Mouse (Mus musculus) inflammation-experienced regulatory T-cells, adult 6 months (primary cell): ENCODE data around the gene Sco1. TPM values are rescaled to one million over a fixed set of nuclear protein-coding genes. Genes with fewer than 3 reads are reported as not detected.
A peak's percentile ranks its signal among the peaks of the same experiment; 100 is the strongest.
"Not testable (repeated sequence)": the region's sequence is repeated elsewhere in the genome, so short reads cannot be mapped to it uniquely, and the experiment has no call there.

Experiments
- ATAC-seq: one replicate; pipeline ENCODE4 v1.8.0; 2017
- polyA plus RNA-seq, 3 experiments: library from polyadenylated mRNA; unstranded; fragments of 100-300 nt; shearing (Covaris generic); gene quantifications; one replicate each; pipeline ENCODE4 v1.2.1; 2017

Sco1 gene
- polyA plus RNA-seq, 3 experiments from 2014 or later, result 6.5 to 9.1 (median 8.9) TPM

DNA sequence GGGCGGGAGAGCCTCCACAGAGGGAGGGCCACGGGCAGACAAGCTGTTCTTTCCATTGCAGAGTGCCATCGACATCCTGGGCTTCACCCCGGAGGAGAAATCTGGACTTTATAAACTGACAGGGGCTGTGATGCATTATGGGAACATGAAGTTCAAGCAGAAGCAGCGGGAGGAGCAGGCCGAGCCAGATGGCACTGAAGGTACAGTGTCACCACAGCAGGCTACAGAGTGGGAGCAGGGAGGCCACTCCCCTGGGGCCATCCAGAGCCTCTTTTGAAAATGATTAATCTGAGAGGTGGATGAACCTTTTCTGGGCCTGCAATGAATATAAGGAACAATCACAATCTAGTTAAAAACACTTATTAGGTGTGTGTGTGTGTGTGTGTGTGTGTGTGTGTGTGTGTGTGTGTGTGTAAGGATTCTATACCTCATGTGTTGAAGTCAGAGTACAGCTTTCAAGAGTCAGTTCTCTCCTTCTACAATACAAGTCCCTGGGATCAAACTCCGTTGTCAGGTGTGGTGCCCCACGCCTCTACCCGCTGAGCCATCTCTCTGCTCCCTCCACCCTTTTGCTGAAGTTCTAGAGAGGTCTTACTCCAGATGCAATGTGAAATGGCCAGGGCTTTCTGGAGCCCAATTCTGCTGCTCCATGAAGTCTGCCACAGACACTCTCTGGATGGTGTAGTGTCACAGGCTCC, 34.1 kb downstream of the Sco1 start:
- ATAC-seq, result no peak

DNA sequence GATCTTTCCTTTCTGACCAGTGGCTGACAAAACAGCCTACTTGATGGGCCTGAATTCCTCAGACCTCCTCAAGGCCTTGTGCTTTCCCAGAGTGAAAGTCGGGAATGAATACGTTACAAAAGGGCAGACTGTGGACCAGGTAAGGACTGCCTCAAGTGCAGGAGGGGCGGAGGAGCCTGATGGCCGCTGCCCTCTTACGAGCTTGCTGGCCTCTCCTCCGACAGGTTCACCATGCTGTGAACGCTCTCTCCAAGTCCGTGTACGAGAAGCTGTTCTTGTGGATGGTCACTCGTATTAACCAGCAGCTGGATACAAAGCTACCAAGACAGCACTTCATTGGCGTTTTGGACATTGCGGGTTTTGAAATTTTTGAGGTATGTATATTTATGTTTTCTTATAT, 34.8 kb downstream of the Sco1 start:
- ATAC-seq, result no peak

DNA sequence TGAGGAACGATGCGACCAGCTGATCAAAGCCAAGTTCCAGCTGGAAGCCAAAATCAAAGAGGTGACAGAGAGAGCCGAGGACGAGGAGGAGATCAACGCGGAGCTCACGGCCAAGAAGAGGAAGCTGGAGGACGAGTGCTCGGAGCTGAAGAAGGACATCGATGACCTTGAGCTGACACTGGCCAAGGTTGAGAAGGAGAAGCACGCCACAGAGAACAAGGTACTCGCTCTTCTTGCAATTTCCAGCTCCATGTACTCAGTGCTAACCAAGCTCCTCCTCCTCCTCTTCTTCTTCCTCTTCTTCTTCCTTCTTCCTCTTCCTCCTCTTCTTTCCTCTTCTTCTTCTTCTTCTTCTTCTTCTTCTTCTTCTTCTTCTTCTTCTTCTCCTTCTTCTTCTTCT, 39.9 kb downstream of the Sco1 start:
- ATAC-seq, result not testable (repeated sequence)

DNA sequence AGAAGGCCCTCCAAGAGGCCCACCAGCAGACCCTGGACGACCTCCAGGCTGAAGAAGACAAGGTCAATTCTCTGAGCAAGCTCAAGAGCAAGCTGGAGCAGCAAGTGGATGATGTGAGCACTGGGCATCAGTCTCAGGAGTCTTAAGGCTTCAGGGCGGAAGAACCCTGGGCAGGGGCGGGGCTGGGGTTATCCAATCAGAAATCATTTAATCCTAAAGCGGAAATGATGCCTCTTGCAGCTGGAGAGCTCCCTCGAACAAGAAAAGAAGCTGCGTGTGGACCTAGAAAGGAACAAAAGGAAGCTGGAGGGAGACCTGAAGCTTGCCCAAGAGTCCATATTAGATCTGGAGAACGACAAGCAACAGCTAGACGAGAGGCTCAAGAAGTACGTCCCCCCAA, 40.7 kb downstream of the Sco1 start:
- ATAC-seq, result no peak

DNA sequence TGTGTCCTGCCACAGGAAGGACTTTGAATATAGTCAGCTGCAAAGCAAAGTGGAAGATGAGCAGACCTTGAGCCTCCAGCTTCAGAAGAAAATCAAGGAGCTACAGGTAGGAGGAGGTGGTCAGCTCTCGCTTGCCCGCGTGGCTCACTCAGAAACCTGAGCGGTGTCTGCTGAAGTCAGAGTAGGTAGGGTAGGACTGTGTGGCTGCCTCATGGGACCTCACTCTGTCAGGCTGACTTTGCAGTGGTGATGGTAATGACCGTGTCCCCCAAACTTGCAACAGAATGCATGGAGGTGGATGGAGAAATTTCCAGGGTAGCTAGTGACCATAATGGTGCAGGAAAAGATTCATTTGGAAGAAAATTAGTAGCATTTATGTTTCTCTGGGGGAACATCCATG, 41.2 kb downstream of the Sco1 start:
- no peak for ATAC-seq

DNA sequence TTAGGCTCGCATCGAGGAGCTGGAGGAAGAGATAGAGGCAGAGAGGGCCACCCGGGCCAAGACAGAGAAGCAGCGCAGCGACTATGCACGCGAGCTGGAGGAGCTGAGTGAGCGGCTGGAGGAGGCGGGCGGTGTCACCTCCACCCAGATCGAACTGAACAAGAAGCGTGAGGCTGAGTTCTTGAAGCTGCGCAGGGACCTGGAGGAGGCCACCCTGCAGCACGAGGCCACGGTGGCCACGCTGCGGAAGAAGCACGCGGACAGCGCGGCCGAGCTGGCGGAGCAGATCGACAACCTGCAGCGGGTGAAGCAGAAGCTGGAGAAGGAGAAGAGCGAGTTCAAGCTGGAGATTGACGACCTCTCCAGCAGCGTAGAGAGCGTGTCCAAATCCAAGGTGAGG, 42.0 kb downstream of the Sco1 start:
- ATAC-seq, result no peak

DNA sequence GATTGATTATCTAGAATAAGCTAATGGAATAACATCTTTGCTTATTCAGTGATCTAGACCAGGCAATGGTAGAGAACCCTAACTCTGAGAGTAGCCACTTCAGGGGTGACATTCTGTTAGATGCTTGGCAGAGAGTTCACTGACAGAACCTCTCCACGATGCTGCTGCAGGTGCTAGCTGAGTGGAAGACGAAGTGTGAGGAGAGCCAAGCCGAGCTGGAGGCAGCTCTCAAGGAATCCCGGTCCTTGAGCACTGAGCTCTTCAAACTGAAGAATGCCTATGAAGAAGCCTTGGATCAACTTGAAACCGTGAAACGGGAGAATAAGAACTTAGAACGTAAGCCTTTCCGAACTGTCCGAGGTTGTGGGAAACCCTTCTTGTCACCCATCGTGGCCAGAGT, 45.2 kb downstream of the Sco1 start:
- ATAC-seq, result no peak

DNA sequence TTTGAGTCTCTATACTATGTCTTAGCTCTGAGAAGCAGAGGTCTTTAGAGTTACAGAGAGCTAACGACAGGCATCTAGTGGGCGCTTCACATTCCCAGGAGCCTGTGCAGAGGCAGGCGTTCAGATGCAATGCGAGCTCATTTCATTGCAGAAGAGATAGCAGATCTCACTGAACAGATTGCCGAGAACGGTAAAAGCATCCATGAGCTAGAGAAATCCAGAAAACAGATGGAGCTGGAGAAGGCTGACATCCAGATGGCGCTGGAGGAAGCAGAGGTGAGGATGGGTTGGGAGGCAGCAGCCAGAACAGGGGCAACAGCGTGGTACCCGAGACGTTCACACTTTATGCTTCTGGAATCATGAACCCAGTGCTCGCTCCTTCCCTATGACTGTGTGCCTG, 46.0 kb downstream of the Sco1 start:
- ATAC-seq, result no peak

DNA sequence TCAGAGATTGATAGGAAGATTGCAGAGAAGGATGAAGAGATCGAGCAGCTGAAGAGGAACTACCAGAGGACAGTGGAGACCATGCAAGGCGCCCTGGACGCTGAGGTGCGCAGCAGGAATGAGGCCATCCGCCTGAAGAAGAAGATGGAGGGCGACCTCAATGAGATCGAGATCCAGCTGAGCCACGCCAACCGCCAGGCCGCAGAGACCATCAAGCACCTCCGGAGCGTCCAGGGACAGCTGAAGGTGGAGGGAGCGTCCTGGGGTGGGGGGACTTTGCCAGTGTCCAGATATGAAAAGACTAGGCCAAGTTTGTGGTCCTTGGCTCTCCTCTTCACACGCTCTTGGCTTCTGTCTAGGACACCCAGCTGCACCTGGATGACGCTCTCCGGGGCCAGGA, 46.8 kb downstream of the Sco1 start:
- no peak for ATAC-seq

DNA sequence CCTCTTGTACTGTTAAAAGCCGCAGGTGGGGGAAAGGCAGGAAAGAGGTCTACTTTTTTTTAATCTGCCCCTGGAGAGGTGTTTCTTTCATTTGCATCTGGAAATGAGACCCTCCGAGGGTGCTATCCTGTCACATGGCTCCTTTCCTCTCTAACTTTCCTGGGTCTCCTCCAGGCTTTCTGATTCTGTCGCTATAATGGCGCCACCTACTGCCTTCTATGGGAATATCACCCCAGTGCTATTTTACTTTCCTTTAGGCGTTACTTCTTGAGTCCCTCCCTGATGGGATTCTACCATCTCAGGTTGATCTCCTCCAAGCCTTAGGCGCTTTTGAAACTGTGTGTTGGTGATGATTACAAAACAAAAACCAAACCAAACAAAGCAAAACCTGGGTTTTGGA, 47.7 kb downstream of the Sco1 start:
- no peak for ATAC-seq

DNA sequence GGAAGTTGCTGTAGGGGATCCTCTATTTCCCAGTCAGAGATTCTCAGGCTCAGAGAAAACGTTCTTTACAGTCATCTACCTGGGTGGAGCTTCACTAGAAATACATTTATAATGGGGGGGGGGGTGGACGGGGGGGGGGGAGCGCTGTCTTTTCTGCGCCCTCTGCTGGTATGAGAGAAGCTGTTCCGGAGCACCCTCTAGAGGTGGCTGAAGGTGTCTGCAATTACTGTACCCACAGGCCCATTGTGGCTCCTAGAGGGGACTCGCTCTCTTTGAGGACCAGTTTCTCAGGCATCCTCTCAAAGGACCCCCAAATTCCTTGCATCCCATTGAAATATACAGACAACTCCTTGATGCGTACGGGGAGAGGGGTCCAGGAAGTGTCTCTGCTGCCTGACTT, 49.2 kb downstream of the Sco1 start:
- peak; percentile 38 for ATAC-seq

DNA sequence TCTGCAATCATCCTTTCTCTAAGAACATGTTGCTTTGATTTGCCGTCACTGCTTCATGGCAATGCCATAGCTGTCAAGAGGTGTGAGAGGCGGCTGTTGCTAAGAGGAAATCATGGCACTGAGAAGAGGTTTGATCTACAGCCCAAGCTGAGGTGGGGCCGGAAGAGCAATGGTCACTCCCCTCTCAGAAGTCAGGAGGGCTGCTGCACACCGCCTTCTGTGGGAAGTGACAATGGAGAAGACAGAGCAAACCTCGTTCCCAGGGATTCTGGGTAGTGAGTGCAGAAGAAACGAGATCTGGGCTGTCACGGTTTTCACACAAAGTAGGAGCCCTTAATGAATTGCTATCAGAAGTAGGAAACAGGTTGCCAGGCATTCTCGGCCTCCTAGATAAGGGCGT, 50.8 kb downstream of the Sco1 start:
- ATAC-seq, result no peak

DNA sequence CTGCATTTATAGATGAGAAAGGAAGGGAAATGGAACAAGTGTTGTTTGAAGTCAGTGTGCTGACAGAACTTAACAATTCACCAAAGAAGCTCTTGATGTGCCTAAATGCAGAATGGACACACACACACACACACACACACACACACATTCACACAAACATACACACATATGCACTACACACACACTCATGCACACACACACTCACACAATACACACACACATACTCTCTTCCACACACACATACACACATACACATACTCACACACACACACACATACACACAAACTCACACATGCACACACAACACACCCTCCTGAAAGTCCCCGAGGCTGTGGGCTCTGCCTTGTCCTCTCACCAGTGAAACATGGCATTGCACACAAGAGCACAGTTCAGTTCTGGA, 51.8 kb downstream of the Sco1 start:
- ATAC-seq, result no peak

DNA sequence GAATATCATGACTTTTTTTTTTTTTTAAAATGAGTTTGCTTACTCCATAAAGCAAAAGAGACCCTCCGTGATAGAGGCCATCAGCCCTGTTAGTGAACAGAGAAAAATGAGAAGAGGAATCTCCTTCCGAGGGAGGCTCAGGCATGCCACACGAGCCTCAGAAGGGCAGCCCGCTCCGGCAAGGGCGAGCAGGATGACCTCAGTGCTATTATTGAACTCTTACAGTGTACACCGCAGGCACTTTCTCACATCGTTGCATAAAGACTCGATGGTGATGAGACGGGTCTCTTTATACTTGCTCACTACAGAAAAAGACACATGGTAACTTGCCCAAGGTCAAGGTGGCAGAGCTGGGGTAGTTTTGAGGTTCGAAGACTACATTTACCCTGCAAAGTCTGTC, 52.2 kb downstream of the Sco1 start:
- no peak for ATAC-seq

DNA sequence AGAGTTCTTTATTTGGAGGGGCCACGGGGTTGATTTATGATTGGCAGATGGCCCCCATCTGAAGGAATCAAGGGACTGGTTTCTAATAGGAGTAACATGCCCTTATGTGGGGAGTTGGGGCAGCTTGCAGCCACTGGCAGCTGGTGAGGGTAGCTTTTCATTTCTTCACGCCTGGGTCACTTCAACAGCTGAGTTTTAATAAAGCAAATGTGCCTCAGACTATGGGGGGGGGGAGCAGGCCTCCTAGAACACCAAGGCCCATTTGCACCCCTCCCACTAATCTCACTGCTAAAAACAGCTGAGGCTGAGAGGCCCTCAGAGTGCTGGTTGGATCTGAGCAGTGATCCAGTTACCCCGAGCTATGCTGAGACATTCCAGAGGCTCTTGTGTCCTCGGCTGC, 53.2 kb downstream of the Sco1 start:
- no peak for ATAC-seq

DNA sequence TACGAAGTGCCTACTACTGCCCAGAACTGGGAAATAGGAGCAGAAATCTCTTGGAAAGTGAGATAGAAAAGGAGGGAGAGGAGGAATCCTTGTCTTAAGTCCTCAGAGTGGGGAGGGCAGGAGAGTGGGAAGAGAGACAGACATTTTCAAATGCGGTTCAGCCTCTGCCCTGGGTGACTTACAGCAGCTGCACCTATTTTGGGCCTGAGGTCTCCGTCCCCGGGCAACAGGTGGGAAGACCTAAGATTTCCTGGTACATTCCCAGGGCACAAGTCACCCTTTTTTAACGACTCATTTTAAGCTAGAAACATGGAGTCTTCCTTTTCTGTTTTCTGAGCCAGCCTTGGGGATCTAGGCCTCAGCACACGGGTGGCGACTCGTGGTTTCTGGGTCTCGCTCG, 54.5 kb downstream of the Sco1 start:
- no peak for ATAC-seq

DNA sequence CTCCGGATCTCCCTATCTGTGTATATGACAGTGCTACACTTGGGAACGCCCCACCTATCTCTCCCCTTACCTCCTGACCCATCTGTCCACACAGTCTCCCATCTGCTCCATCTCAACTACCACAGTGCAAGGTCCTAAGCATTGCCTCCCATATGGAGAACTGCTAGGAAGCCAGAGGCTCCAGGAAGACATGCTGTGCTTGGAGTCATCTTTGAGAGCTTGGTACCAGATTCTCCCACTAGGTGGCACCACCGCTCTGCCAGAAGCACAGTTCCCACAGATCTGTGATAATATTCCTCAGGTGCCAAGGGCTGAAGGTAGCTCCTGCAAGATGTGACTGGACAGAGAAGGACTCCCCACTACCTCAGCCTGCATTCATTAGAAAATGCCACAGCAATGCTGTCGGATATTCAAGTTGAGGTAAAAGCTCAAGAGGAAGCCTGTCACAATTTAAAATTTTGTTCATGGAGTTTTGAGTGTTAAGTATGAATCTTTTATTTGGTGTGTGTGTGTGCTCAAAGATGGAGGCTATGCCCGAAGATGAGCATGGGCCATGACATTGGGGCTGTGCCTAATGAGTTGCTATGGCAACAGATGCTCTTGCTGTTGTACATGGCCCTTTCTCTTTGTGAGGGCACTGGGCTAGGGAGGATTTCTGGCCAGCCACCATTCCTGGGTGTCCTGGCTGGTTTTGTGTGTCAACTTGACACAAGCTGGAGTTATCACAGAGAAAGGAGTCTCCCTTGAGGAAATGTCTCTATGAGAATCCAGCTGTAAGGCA, 57.9 kb downstream of the Sco1 start:
- ATAC-seq, result no peak

DNA sequence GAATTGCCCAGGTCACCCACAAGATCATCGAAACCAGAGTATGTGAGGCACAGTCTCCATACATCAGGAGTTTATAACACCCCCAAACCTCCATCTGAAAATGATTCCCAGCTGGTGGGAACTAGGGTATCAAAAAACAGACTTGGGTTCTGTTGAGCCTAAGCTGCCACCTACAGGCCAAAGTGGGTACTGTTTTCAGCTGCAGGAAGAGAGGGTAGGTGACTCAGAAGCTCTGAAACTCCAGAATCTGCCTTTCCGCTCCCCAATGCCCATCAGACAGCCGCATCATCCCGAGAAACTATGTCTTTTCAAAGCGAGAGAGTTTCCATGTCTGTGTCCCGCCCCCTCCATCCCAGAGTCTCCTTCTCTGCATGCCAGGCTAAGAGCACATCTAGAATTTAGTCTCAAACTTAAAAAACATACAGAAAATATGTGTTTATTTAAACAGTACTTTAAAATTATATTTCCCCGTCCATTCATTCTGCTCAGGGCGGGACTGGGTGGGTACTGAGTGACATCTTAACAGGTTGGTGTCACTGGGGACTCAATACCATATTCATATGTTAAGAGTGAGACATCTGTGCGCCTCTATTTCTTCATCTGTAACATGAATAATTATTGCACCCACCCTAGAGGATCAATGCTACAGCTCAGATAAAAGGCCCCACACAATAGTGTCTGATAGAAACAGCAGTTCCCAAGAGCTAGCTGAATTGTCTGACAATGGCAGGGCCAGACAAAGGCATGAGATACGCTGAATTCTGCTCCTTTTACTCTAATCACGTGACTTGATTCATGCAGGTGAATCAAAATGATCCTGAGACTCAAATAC, 59.8 kb downstream of the Sco1 start:
- ATAC-seq, result peak; percentile 52

DNA sequence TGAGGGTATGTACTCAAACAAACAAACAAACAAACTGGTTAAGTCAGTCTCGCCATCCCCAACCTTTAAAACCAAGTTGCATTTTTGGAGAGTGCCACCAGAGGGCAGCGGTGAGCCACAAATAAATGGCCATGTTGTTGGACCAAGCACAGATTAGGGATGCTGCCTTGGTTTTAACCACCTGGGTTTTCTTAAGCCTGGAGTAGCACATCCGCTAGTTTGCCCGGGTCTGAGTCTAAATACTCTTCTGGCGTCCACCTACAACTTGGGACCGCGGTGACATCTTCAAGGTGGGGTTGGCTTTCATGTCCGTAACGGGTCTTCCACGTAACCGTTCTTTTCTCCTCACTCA, 60.4 kb downstream of the Sco1 start:
- ATAC-seq, result no peak

DNA sequence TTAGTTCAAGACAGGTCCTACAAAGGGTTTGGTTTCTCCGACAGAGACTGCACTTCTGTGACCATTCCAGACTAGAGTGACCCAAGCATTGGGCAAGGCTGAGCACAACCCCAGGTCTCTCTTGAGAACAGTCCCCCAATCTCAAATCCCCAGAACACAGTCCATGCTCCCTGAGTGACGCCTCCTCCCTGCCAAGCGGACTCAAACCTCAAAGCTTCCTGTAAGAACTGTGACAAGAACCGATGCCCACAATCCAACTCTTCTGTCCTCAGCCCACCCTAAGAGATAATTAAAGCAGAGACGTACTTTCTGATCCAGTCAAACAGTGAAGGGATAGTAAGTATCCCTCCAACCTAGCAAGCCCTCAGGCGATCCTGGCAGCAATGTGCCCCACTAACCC, 60.9 kb downstream of the Sco1 start:
- no peak for ATAC-seq

DNA sequence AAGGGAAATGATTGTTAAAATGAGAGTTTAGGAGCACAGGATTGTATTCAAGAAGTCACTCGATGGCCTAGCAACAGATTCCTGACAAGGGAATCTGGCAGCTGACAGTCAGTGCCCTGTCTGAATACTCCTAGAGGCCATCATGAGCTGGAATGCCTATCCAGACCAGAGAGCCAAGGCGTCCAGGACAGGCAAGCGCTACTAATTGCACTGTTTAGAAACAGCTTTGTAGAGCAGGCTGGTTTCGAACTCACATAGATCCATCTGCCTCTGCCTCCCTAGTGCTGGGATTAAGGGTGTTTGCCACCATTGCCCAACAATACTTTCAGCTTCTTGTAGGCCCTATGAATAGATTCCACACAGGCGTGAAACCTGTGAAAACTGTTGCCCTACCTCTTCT, 61.8 kb downstream of the Sco1 start:
- ATAC-seq, result no peak

DNA sequence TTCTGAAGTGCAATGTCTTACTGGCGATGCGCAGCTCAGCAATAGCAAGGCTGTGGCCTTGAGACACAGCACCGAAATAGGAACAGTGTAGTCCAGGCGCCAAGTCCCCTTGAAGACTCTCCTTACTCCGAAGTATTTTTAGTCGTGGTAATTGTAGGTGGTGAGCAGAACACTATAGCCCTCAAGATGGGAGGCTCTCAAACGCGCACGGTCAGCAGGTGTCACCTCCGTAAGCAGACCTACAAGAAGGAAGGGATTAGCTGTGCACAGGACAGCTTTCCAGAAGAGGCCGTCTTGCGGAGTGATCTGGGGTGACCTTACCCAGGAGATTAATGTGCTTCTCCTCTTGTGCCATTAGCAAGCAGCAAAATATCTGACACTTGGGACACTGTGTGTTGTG, 62.4 kb downstream of the Sco1 start:
- no peak for ATAC-seq
